Mouse (Mus musculus) lung, embryonic 15.5 days (tissue): Measurements from ENCODE around the gene Gm10358. TPM values are rescaled to one million over a fixed set of nuclear protein-coding genes. Genes with fewer than 3 reads are reported as not detected.
"Not testable (repeated sequence)": the region's sequence is repeated elsewhere in the genome, so short reads cannot be mapped to it uniquely, and the experiment has no call there.

Source experiments
- ATAC-seq: fragments of 200-750 bp; cut with Nextera tagmentation; 2 replicates; pipeline ENCODE4 v1.8.0; 2017; ENCODE audit warnings: moderate number of reproducible peaks, borderline replicate concordance; ENCODE audit not compliant: low FRiP score, low TSS enrichment; ENCODE audit errors: extremely low read depth
- H3K27ac ChIP-seq: fragments of 300-500 bp; sonication (generic); 2 replicates; pipeline ENCODE4 v1.5.1; 2015; ENCODE audit warnings: moderate library complexity, mild to moderate bottlenecking, inconsistent platforms
- H3K27me3 ChIP-seq: fragments of 300-500 bp; sonication (generic); 2 replicates; pipeline ENCODE4 v1.6.1; 2015; ENCODE audit warnings: inconsistent platforms
- H3K36me3 ChIP-seq: fragments of 300-500 bp; sonication (generic); 2 replicates; pipeline ENCODE4 v1.6.1; 2015; ENCODE audit warnings: inconsistent platforms
- H3K4me1 ChIP-seq: fragments of 300-500 bp; sonication (generic); 2 replicates; pipeline ENCODE4 v1.6.1; 2015; ENCODE audit warnings: inconsistent platforms
- H3K4me2 ChIP-seq: fragments of 300-500 bp; sonication (generic); 2 replicates; pipeline ENCODE4 v1.6.1; 2015; ENCODE audit warnings: inconsistent platforms, mild to moderate bottlenecking, moderate library complexity
- H3K4me3 ChIP-seq: fragments of 300-500 bp; sonication (generic); 2 replicates; pipeline ENCODE4 v1.5.1; 2015; ENCODE audit warnings: mild to moderate bottlenecking, inconsistent platforms
- H3K9ac ChIP-seq: fragments of 300-500 bp; sonication (generic); 2 replicates; pipeline ENCODE4 v1.6.1; 2015; ENCODE audit warnings: inconsistent platforms
- H3K9me3 ChIP-seq: fragments of 300-500 bp; sonication (generic); 2 replicates; pipeline ENCODE4 v1.6.1; 2016; ENCODE audit warnings: inconsistent platforms
- WGBS: fragments of 180-500 bp; shearing (Covaris S2); methylation state at CpG from one replicate; pipeline ENCODE4 v1.1.7; 2015; 5-methylcytosine and 5-hydroxymethylcytosine counted together
- polyA plus RNA-seq: library from polyadenylated mRNA; unstranded; fragments of >200 nt; fragmentation: Nextera tagmentation; extraction: Ambion mirVana; gene quantifications from 2 replicates; pipeline ENCODE4 v1.2.1, GENCODE M21; 2015

Gene Gm10358
- polyA plus RNA-seq = 0.27 TPM in 1 of 2 replicates, not detected in the other

DNA sequence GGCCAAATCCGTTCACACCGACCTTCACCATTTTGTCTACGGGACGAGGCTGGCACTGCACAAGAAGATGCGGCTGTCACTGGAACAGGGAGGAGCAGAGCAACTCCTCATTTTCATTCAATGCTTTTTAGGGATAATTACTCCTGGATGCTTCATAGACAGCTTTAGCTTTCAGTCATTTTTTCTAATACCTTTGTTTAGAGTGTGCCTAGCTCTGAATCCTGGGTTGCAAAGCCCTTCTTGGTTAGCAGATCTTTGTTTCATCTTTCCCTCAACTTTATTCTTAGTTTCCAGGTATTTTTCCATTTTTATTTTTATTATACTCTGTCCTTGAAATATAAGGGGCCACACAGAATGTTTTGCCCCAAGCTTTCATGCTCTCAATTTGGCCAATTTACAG is at the start of gene Gm10358:
TSS of gene Gm10358 (minus strand) at position 101 of the 400 bp plus-strand sequence.
- Histone ChIP-seq H3K27me3 (no peaks in the 10 kb centered on the region), H3K36me3 (no peaks in the 10 kb centered on the region), H3K4me3 (no peak within 1 kb of the TSS), H3K4me2 (no peak within 1 kb of the TSS), H3K27ac (no peak within 1 kb of the TSS), H3K9ac (no peak within 1 kb of the TSS), H3K4me1 (no peaks in the 10 kb centered on the region), H3K9me3 (no peaks in the 10 kb centered on the region)
- ATAC-seq = no peak
- WGBS = 94% methylated on average over 5 of the region's 5 CpGs

- H3K4me1 ChIP-seq = no peaks in the 10 kb centered on the region
- WGBS = 82% methylated on average over 7 of the region's 7 CpGs
- H3K9ac ChIP-seq = no peak within 1 kb of the TSS
- no peaks in the 10 kb centered on the region for H3K36me3 ChIP-seq
- no peaks in the 10 kb centered on the region for H3K27me3 ChIP-seq
- H3K9me3 ChIP-seq = no peaks in the 10 kb centered on the region
- no peak for ATAC-seq
- no peak within 1 kb of the TSS for H3K4me2 ChIP-seq
- no peak within 1 kb of the TSS for H3K4me3 ChIP-seq
- H3K27ac ChIP-seq = no peak within 1 kb of the TSS
Observed at GRCm38 (mm10) chr8:75448394-75448793, 42.0 kb upstream of the Gm10358 start, which contains the start of gene Iqcm. Gene Iqcm (plus strand): TSS chr8:75448694.

- not testable (repeated sequence) for H3K4me3 ChIP-seq, H3K4me2 ChIP-seq, ATAC-seq
Observed at GRCm38 (mm10) chr8:75415696-75416095, 9.3 kb upstream of the Gm10358 start.

DNA sequence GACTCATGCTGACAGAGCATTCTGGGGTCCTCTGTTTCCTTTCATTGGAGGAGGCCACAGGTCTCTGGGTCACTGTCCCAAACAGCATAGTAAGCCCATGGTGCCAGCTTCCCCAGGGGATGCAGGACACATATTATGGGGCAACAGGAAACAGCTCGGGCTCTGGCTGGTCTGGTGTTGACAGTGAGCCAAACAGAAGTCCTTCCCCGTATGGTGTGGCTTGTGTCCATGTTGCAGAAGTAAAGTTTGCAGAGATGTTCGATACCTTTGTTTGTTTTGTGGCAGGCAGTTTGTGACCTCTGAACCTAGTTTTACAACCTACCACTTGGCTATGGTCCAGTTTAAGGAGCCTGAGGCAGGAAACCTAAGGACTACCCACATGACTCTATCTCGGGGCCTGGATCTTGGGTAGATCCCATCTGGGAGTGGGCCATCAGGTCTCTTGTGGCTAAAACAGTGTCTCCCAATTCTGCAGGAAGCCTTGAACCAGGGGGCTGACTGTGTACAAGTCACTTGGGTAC is 21.6 kb downstream of the Gm10358 start:
- Histone ChIP-seq H3K36me3 (no peaks in the 10 kb centered on the region), H3K4me3 (no peak overlapping the region), H3K27ac (no peak overlapping the region), H3K27me3 (no peaks in the 10 kb centered on the region), H3K4me1 (no peaks in the 10 kb centered on the region), H3K4me2 (no peak overlapping the region), H3K9ac (no peak overlapping the region), H3K9me3 (no peaks in the 10 kb centered on the region)
- ATAC-seq = no peak
- 84% methylated on average over 4 of the region's 4 CpGs for WGBS

More at GRCm38 (mm10) chr8:75415696-75416095, 9.3 kb upstream of the Gm10358 start:
- not testable (repeated sequence) for H3K36me3 ChIP-seq, H3K27ac ChIP-seq, H3K27me3 ChIP-seq, H3K9ac ChIP-seq, H3K4me1 ChIP-seq, H3K9me3 ChIP-seq
- WGBS = 70% methylated on average over 3 of the region's 3 CpGs

GRCm38 (mm10) chr8:75375530-75376123 is 30.8 kb downstream of the Gm10358 start:
- Histone ChIP-seq H3K9me3 (no peaks in the 10 kb centered on the region), H3K4me2 (no peak overlapping the region), H3K4me3 (no peak overlapping the region), H3K27ac (no peak overlapping the region), H3K27me3 (no peaks in the 10 kb centered on the region), H3K36me3 (no peaks in the 10 kb centered on the region), H3K9ac (no peak overlapping the region), H3K4me1 (no peaks in the 10 kb centered on the region)
- 64% methylated on average over 1 of the region's 1 CpGs for WGBS
- ATAC-seq = no peak

DNA sequence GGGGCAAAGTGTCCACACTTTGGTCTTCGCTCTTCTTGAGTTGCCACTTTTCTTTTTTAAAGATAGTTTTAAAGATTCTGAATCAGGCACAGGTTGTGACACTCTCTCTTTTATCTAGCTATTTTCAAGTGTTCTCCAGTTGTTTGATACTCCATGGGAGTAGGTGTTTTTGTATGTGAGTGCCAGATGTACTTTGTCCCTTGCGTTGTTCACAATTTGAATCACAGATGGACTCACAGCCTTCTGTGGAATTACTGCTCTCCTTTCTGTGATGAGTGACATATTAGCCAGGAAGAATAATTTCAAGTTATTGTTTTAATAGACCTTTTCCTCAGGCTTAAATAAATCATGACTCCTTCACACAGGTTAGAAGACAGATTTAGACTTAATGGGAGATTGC is 34.4 kb downstream of the Gm10358 start:
- 89% methylated on average over 2 of the region's 2 CpGs for WGBS
- H3K4me2 ChIP-seq = no peak overlapping the region
- no peak overlapping the region for H3K4me3 ChIP-seq
- no peaks in the 10 kb centered on the region for H3K27me3 ChIP-seq
- H3K9me3 ChIP-seq = no peaks in the 10 kb centered on the region
- H3K9ac ChIP-seq = no peak overlapping the region
- H3K4me1 ChIP-seq = no peaks in the 10 kb centered on the region
- no peaks in the 10 kb centered on the region for H3K36me3 ChIP-seq
- H3K27ac ChIP-seq = no peak overlapping the region
- no peak for ATAC-seq

Other genes starting within 250 kb of the Gm10358 start
- 1.5 and 1.6 TPM in 2 replicates for gene Rasd2, start 192.6 kb downstream of the Gm10358 start, polyA plus RNA-seq
- gene Iqcm, start 42.1 kb upstream of the Gm10358 start, polyA plus RNA-seq = 0.10 TPM in 1 of 2 replicates, not detected in the other